Mouse (Mus musculus) frontal cortex, adult (tissue): ENCODE measurements around the gene Mcrip2.
"Not testable (repeated sequence)": the region's sequence is repeated elsewhere in the genome, so short reads cannot be mapped to it uniquely, and the experiment has no call there.

Source experiments
- ATAC-seq: cut with Nextera tagmentation; 2 replicates; pipeline ENCODE4 v1.9.2; 2017; ENCODE audit warnings: mild to moderate bottlenecking, moderate library complexity, mixed read lengths; ENCODE audit not compliant: low TSS enrichment

Gene Mcrip2

GRCm38 (mm10) chr17:25880913-25881641 is 12.5 kb upstream of the Mcrip2 start:
- ATAC-seq: no peak

- ATAC-seq: no peak
These were observed 11.8 kb upstream of the Mcrip2 start, which contains the start of gene Wfikkn1 for GRCm38 (mm10) chr17:25880196-25880910. TSS of gene Wfikkn1 (minus strand) at chr17:25880858.

- ATAC-seq: no peak
These were observed 11.2 kb upstream of the Mcrip2 start for GRCm38 (mm10) chr17:25879750-25880149.

- ATAC-seq: no peak
These were observed 10.7 kb upstream of the Mcrip2 start for GRCm38 (mm10) chr17:25879261-25879660.

GRCm38 (mm10) chr17:25878611-25879180 is 10.1 kb upstream of the Mcrip2 start:
- no peak for ATAC-seq

- no peak for ATAC-seq
These were observed 9.4 kb upstream of the Mcrip2 start for GRCm38 (mm10) chr17:25877741-25878610.

- no peak for ATAC-seq
These were observed 8.5 kb upstream of the Mcrip2 start for GRCm38 (mm10) chr17:25877025-25877424.

- no peak for ATAC-seq
These were observed 7.9 kb upstream of the Mcrip2 start for GRCm38 (mm10) chr17:25876347-25876915.

- peak; percentile 84 for ATAC-seq
These were observed 6.9 kb upstream of the Mcrip2 start for GRCm38 (mm10) chr17:25875171-25876136.

- ATAC-seq: peak; percentile 67
These were observed 6.2 kb upstream of the Mcrip2 start, which contains the start of gene Mettl26 for GRCm38 (mm10) chr17:25874721-25875170. TSS of gene Mettl26 (plus strand) at chr17:25875074.

GRCm38 (mm10) chr17:25874148-25874720 is 5.7 kb upstream of the Mcrip2 start:
- no peak for ATAC-seq

GRCm38 (mm10) chr17:25873405-25874147 is 5.0 kb upstream of the Mcrip2 start:
- ATAC-seq: no peak

- ATAC-seq: no peak
These were observed 4.1 kb upstream of the Mcrip2 start for GRCm38 (mm10) chr17:25872676-25873075.

GRCm38 (mm10) chr17:25871566-25871965 is 3.0 kb upstream of the Mcrip2 start:
- not testable (repeated sequence) for ATAC-seq

GRCm38 (mm10) chr17:25869954-25870353 is 1.4 kb upstream of the Mcrip2 start:
- no peak for ATAC-seq

- no peak for ATAC-seq
These were observed 934 bp upstream of the Mcrip2 start for GRCm38 (mm10) chr17:25869498-25869897.

GRCm38 (mm10) chr17:25867836-25868600 is 546 bp downstream of the Mcrip2 start:
- ATAC-seq: peak; percentile 9

- ATAC-seq: no peak
These were observed 1.1 kb downstream of the Mcrip2 start for GRCm38 (mm10) chr17:25867509-25867835.
